In the genomic region with DNA sequence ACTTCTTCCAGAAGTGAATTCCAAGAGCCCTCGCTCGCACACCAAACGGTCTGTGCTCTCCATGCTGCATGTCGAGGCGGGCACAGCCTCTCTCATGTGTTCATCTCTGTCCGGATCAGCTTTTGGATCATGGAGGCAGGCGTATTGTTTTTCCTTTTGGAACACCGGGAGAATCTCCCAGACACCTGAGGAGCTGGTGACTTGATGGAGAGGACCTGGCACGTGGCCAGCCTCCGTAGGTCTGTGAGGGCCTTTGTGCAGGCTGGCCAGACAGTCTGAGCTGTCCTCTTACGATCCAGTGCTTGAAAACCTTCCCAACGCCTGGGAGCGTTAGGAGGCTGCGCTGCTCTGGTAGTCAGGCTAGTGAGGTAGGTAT, we compare ENCODE assay signal across 7 mouse cellular contexts. TPM values are rescaled to one million over a fixed set of nuclear protein-coding genes. Genes with fewer than 3 reads are reported as not detected.
A peak's percentile ranks its signal among the peaks of the same experiment; 100 is the strongest.
DNase-seq lines count a peak whose midpoint lies in the region; ATAC-seq and TF ChIP-seq lines count a peak whose summit lies in the region.

No protein-coding gene starts in this region.

- H3K9ac ChIP-seq in embryonic facial prominence, embryonic 13.5 days: peak overlapping the region; percentile 95
- H3K9ac ChIP-seq in hindbrain, embryonic 11.5 days (ENCODE audit: low read depth, low read length): peak overlapping the region; percentile 93

- TF ChIP-seq POLR2A in lung, adult 2 months (IDR thresholded peaks at IDR 0.05; ENCODE audit: borderline replicate concordance, extremely low read depth, low read depth, low read length): no peak

- peaks cover 35% of the 10 kb centered on the region for H3K27me3 ChIP-seq in embryonic facial prominence, embryonic 13.5 days
- H3K27me3 ChIP-seq in hindbrain, embryonic 11.5 days (ENCODE audit: control insufficient read depth, insufficient read depth, low read length): peaks cover 7% of the 10 kb centered on the region; the same call in 1 of the 2 replicates

- ATAC-seq in embryonic facial prominence, embryonic 13.5 days (ENCODE audit: insufficient number of reproducible peaks, insufficient read depth, low FRiP score, low TSS enrichment, low read depth): no peak
- peak; percentile 38 for ATAC-seq in hindbrain, embryonic 11.5 days (ENCODE audit: low FRiP score)
- 0 out of 2 replicates have a peak, but pooled peaks have one; percentile 6 for ATAC-seq in megakaryocyte-erythroid progenitor cell, adult 5-6 weeks (replicated peaks; ENCODE audit: low FRiP score, low TSS enrichment, poor library complexity, severe bottlenecking)

- TF ChIP-seq CTCF in lung, adult 2 months (IDR thresholded peaks at IDR 0.05; ENCODE audit: insufficient read depth, low read length): no peak

- no peaks in the 10 kb centered on the region for H3K9me3 ChIP-seq in embryonic facial prominence, embryonic 13.5 days
- H3K9me3 ChIP-seq in hindbrain, embryonic 11.5 days (ENCODE audit: control insufficient read depth, low read length): no peaks in the 10 kb centered on the region

- H3K4me3 ChIP-seq in lung, adult 2 months (replicated peaks; ENCODE audit: extremely low read depth, low read depth, low read length): peak overlapping the region; percentile 72
- peak overlapping the region; percentile 80 for H3K4me3 ChIP-seq in embryonic facial prominence, embryonic 13.5 days
- H3K4me3 ChIP-seq in hindbrain, embryonic 11.5 days (ENCODE audit: low read depth, low read length): peak overlapping the region; percentile 83

- peak overlapping the region; percentile 90 for H3K4me2 ChIP-seq in embryonic facial prominence, embryonic 13.5 days
- peak overlapping the region; percentile 89 for H3K4me2 ChIP-seq in hindbrain, embryonic 11.5 days (replicated peaks; ENCODE audit: low read depth, low read length)

- peak overlapping the region; percentile 78 for H3K27ac ChIP-seq in embryonic facial prominence, embryonic 13.5 days
- H3K27ac ChIP-seq in hindbrain, embryonic 11.5 days (ENCODE audit: low read depth, low read length): peak overlapping the region; percentile 63

- DNase-seq in lung, adult 2 months: no peak
- DNase-seq in lung, adult 18-20 months: no peak
- DNase-seq in hindbrain, embryonic 11.5 days (ENCODE audit: low spot score): no peak
- DNase-seq in adipocyte (ENCODE audit: low spot score): no peak
- DNase-seq in left cerebral cortex, adult 8-10 months (ENCODE audit: low spot score in 2 of 2): no peak

- peaks cover 7% of the 10 kb centered on the region for H3K4me1 ChIP-seq in lung, adult 2 months (ENCODE audit: control insufficient read depth, insufficient read depth, low read length)
- peaks cover 29% of the 10 kb centered on the region for H3K4me1 ChIP-seq in embryonic facial prominence, embryonic 13.5 days
- H3K4me1 ChIP-seq in hindbrain, embryonic 11.5 days (replicated peaks; ENCODE audit: control insufficient read depth, insufficient read depth, low read length): peaks cover 13% of the 10 kb centered on the region

- WGBS in lung, adult 2 months: under 1% methylated on average over 14 of the region's 14 CpGs
- under 1% methylated on average over 14 of the region's 14 CpGs for WGBS in embryonic facial prominence, embryonic 13.5 days
- 1% methylated on average over 14 of the region's 14 CpGs for WGBS in hindbrain, embryonic 11.5 days

- peaks cover 19% of the 10 kb centered on the region for H3K36me3 ChIP-seq in embryonic facial prominence, embryonic 13.5 days
- H3K36me3 ChIP-seq in hindbrain, embryonic 11.5 days (ENCODE audit: control insufficient read depth, insufficient read depth, low read length): no peaks in the 10 kb centered on the region

RNA-seq across cellular contexts. Expression of gene Slc25a1, which starts 5.9 kb away (rescaled TPM):
- 166 and 199 TPM in 2 replicates for polyA plus RNA-seq in lung, adult 2 months (2012; rRNA removed)
- polyA plus RNA-seq in embryonic facial prominence, embryonic 13.5 days (2015; fragmentation: Nextera tagmentation; extraction: Ambion mirVana): 77.7 and 90.5 TPM in 2 replicates
- polyA plus RNA-seq in hindbrain, embryonic 11.5 days (2014; fragmentation: Nextera tagmentation; extraction: Ambion mirVana): 114 and 118 TPM in 2 replicates
- 76.4 and 85.0 TPM in 2 replicates for total RNA-seq in megakaryocyte-erythroid progenitor cell, adult 5-6 weeks (2014; fragmentation: Nextera tagmentation)
- 58.9 and 102 TPM in 2 replicates for total RNA-seq in megakaryocyte-erythroid progenitor cell, adult 5-6 weeks (2017)
- 10 to 100 TPM; 37.6 to 52.4 (median 45.9) TPM for total RNA-seq in left cerebral cortex, adult 8-10 months (2022)

RNA-seq across cellular contexts. Expression of gene Gsc2, which starts 7.3 kb away (rescaled TPM):
- polyA plus RNA-seq in lung, adult 2 months (2012; rRNA removed): not detected in 2 replicates
- not detected in 2 replicates for polyA plus RNA-seq in embryonic facial prominence, embryonic 13.5 days (2015; fragmentation: Nextera tagmentation; extraction: Ambion mirVana)
- polyA plus RNA-seq in hindbrain, embryonic 11.5 days (2014; fragmentation: Nextera tagmentation; extraction: Ambion mirVana): 0.17 TPM in 1 of 2 replicates, not detected in the other
- total RNA-seq in megakaryocyte-erythroid progenitor cell, adult 5-6 weeks (2014; fragmentation: Nextera tagmentation): not detected in 2 replicates
- total RNA-seq in megakaryocyte-erythroid progenitor cell, adult 5-6 weeks (2017): not detected in 2 replicates
- total RNA-seq in left cerebral cortex, adult 8-10 months (2022): under 1 TPM in 1 of 4 experiments, not detected in 3; 0.52 TPM

RNA-seq across cellular contexts. Expression of gene Ess2, which starts 11.0 kb away (rescaled TPM):
- polyA plus RNA-seq in lung, adult 2 months (2012; rRNA removed): 17.5 and 22.8 TPM in 2 replicates
- 43.7 and 46.9 TPM in 2 replicates for polyA plus RNA-seq in embryonic facial prominence, embryonic 13.5 days (2015; fragmentation: Nextera tagmentation; extraction: Ambion mirVana)
- 38.3 and 40.5 TPM in 2 replicates for polyA plus RNA-seq in hindbrain, embryonic 11.5 days (2014; fragmentation: Nextera tagmentation; extraction: Ambion mirVana)
- 21.1 and 23.2 TPM in 2 replicates for total RNA-seq in megakaryocyte-erythroid progenitor cell, adult 5-6 weeks (2014; fragmentation: Nextera tagmentation)
- total RNA-seq in megakaryocyte-erythroid progenitor cell, adult 5-6 weeks (2017): 16.6 and 21.0 TPM in 2 replicates
- 10 to 100 TPM; 27.0 to 34.5 (median 32.0) TPM for total RNA-seq in left cerebral cortex, adult 8-10 months (2022)

RNA-seq across cellular contexts. Expression of gene Tssk2, which starts 23.7 kb away (rescaled TPM):
- not detected in 2 replicates for polyA plus RNA-seq in lung, adult 2 months (2012; rRNA removed)
- 0.20 TPM in 1 of 2 replicates, not detected in the other for polyA plus RNA-seq in embryonic facial prominence, embryonic 13.5 days (2015; fragmentation: Nextera tagmentation; extraction: Ambion mirVana)
- polyA plus RNA-seq in hindbrain, embryonic 11.5 days (2014; fragmentation: Nextera tagmentation; extraction: Ambion mirVana): not detected in 2 replicates
- total RNA-seq in megakaryocyte-erythroid progenitor cell, adult 5-6 weeks (2014; fragmentation: Nextera tagmentation): not detected in 2 replicates
- total RNA-seq in megakaryocyte-erythroid progenitor cell, adult 5-6 weeks (2017): 0.47 TPM in 1 of 2 replicates, not detected in the other
- not detected for total RNA-seq in left cerebral cortex, adult 8-10 months (2022)

RNA-seq across cellular contexts. Expression of gene Dgcr2, which starts 23.8 kb away (rescaled TPM):
- polyA plus RNA-seq in lung, adult 2 months (2012; rRNA removed): 138 and 144 TPM in 2 replicates
- 96.8 and 97.0 TPM in 2 replicates for polyA plus RNA-seq in embryonic facial prominence, embryonic 13.5 days (2015; fragmentation: Nextera tagmentation; extraction: Ambion mirVana)
- 72.9 and 75.7 TPM in 2 replicates for polyA plus RNA-seq in hindbrain, embryonic 11.5 days (2014; fragmentation: Nextera tagmentation; extraction: Ambion mirVana)
- total RNA-seq in megakaryocyte-erythroid progenitor cell, adult 5-6 weeks (2014; fragmentation: Nextera tagmentation): 32.7 and 36.4 TPM in 2 replicates
- 35.1 and 55.7 TPM in 2 replicates for total RNA-seq in megakaryocyte-erythroid progenitor cell, adult 5-6 weeks (2017)
- total RNA-seq in left cerebral cortex, adult 8-10 months (2022): 100 to 1,000 TPM in 2 of 4 experiments, 10 to 100 TPM in 2; 97.2 to 104 (median 101) TPM
